Mouse (Mus musculus): ENCODE measurements around the gene Masp2.

Gene Masp2

DNA sequence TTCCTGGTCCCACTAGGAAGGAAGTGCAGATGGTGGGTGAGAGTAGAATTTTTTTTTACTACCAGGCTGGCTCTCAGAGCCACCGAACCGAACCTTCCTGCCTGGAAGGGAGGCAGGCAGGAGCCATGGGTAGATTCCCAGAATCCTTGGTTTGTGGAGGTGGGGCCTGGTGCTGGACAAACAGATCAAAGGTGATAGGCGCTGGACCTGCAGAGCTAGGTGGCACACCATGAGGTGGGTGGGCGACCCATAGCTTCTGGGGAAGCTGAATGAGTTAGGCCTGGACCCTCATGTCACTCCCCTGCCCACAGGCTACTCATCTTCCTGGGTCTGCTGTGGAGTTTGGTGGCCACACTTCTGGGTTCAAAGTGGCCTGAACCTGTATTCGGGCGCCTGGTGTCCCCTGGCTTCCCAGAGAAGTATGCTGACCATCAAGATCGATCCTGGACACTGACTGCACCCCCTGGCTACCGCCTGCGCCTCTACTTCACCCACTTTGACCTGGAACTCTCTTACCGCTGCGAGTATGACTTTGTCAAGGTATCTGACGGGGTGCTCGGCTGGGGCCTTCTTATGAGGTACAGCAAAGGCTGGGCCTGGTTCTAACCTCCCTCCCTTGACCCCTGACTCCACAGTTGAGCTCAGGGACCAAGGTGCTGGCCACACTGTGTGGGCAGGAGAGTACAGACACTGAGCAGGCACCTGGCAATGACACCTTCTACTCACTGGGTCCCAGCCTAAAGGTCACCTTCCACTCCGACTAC is at the start of gene Masp2:
TSS of gene Masp2 (plus strand) at position 198 of the 764 bp plus-strand sequence.
- no peak for DNase-seq

DNA sequence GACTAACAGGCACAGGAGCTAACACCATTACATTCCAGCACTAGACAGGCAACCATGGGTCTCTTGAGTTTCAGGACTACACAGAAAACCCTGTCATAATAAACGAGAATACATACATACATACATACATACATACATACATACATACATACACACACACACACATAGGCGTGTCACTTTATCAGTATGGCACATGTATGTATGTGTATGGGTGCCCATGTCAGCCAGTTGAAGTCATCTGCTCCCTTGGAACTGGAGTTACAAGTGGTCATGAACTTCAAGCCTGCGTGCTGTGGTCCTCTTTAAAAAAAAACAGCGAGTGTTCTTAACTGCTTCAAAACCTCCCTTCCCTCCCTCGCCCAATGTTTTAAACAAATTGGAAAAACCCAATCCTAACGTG is 44.6 kb upstream of the Masp2 start:
- no peak for DNase-seq

DNA sequence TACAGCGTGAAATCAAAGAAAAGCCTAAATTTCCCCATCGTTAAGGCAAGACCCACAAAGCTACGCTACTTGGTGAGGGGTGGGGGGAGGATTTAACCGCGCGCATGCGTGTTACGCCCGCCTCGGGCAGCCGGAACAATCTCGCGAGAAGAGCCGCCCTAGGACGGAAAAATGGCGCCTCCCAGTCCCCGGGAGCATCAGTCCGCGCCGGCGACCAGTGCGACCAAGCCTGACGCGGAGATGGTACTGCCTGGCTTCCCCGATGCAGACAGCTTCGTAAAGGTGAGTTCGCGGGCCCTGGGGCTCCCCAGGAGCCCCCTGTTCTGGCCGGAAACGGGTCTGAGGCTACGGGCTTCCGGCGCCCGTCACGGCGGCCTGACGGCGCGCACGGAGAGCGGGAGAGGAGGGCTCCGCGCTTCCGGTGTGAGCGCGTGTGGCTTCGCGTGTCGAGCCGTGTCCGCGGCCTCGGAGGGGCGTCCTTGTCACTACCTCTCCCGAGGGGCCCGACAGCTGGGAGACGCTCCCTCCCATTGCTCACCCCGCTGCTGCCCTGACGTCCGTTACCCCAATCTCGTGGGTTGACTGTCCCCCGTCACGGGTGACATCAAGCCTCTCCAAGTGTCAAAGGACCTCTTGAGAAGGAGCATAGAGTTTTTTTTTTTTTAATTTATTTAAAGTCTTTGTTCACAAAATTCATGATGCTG is 43.9 kb upstream of the Masp2 start, which contains the start of gene Exosc10:
TSS of gene Exosc10 (plus strand) at position 133 of the 704 bp plus-strand sequence.
- peak; percentile 92 for DNase-seq

GRCm38 (mm10) chr4:148562676-148563075 is 39.7 kb upstream of the Masp2 start:
- DNase-seq, result no peak

DNA sequence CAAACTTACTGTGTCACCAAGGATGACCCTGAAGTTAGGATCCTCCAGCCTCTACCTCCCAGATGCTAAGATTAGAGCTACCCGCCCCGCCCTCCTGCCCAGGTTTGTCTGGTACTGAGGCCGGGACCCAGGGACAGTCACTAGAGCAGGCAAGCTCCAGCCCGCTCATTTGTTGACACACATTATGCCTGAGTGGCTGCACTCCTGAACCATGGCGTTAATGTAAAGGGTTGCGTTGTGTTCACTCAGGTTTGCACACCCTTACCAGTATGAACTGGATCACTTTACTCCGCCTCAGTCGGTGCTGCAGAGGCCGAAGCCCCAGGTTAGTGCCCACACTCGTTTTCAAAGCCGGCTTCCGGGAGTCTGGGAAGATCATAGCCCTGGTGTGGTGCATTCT is 38.8 kb upstream of the Masp2 start:
- no peak for DNase-seq

GRCm38 (mm10) chr4:148570138-148570537 is 32.2 kb upstream of the Masp2 start:
- DNase-seq, result no peak

- DNase-seq, result no peak
Measured at GRCm38 (mm10) chr4:148570693-148571295, 31.6 kb upstream of the Masp2 start.

DNA sequence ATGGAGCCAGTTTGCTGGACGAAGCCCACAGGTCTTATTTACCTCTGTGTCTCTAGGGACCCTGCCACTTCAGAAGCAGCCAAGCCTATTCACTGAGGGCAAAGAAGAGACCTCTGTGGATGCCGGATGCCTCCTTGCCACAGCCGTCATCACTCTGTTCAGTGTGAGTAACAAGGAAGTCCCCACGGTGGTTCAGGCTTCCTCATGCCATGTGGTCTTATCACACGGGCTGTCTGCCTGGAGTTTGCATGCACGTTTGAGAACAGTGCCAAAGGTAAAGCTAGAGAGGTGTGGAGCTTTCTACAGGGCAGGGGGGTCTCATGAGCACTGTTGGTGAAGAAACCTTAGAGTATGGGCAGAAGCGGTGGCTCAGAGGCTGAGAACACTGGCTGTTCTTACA is 29.1 kb upstream of the Masp2 start:
- no peak for DNase-seq

DNA sequence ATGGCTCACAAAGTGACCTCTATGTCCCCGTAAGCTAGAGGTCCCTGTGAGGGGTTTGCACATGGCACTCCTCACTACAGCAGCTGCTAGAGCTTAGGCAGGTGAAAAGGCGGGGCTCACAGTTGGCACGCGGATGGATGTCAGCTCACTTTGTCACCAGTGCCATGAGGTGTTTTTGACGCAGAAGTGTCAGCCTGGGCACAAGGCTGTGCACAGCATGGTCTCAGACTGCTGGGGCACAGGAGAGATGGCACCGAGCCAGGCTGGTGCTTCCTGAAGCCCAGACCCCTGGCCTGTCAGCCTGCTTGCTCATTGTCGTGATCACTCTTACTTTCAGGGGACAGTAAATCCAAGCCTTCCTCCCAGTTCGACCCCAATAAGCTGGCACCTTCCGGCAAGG is 21.6 kb upstream of the Masp2 start:
- no peak for DNase-seq

DNA sequence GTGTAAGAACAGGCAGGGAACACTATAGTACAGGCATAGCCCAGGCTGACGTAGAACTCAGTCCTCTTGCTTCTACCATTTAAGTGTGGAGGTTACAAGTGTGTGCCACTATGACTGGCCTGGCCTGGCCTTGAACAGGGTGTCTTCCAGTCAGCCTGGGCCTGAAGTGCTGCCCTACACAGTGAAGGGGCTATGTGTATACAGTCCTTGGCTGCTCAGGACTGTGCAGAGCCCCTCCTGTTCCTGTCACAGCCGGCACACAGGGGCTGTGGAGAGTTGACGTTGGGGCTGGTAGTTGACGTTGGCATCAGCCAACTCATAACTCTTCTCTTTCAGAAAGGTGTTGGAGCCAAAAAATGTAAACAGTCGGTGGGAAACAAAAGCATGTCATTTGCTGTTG is 20.9 kb upstream of the Masp2 start:
- DNase-seq, result no peak

GRCm38 (mm10) chr4:148583257-148583656 is 19.1 kb upstream of the Masp2 start:
- no peak for DNase-seq

DNA sequence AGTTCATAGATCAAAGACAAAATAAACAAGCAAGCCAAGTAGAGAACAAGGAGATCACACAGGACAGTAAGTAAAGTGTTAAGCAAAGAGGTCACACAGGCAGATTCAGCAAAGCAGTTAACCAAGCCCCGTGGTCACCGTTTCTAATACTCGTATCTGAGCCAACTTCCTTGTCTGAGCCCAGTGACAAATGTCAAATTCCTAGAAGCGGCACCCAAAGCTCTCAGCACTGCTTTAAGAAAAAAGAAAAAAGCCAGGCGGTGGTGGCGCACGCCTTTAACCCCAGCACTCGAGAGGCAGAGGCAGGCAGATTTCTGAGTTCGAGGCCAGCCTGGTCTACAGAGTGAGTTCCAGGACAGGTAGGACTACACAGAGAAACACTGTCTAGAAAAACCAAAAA is 15.7 kb upstream of the Masp2 start:
- no peak for DNase-seq

- DNase-seq, result no peak
Measured at GRCm38 (mm10) chr4:148588793-148589192, 13.6 kb upstream of the Masp2 start.

DNA sequence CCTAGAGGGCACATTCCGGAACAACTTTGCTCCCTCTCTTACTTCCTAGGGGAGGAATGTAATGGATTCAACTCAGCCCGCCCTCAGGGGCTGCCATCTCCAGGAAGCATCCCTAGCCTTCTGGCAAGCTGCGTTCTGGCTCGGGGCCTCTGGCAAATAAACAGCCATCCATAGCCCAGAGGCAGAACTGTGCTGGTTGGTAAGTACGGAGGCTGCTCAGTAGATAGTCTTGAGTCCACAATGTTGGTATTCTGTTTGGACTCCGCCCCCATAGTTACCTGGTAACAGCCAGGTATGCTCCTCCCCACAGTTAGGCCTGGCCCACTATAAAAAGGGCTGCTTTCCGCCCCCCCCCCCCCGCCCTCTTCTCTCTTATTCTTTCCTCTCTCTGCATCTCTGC is 12.8 kb upstream of the Masp2 start:
- DNase-seq, result peak; percentile 51

GRCm38 (mm10) chr4:148590421-148591170 is 11.8 kb upstream of the Masp2 start:
- DNase-seq, result no peak

- DNase-seq, result peak; percentile 99
Measured at GRCm38 (mm10) chr4:148591171-148591630, 11.2 kb upstream of the Masp2 start, which contains the start of gene Srm. Srm (plus strand) TSS chr4:148591503.

GRCm38 (mm10) chr4:148591637-148592380 is 10.5 kb upstream of the Masp2 start:
- DNase-seq, result no peak

DNA sequence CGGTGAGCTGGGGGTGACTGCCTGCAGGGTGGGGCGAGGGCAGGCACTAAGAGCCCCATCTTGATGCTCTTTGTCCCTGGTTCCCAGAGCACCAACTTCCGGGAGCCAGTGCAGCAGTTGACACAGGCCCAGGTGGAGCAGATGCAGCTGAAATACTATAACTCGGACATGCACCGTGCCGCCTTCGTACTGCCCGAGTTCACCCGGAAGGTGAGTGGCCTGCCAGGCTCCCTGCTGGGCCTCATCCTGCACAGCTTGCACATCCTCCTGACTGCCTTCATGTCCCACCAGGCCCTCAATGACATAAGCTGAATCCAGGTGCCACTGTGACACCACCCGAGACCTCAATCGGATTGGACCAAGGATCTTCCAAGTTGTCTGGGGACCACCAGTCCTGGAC is 8.4 kb upstream of the Masp2 start:
- DNase-seq, result no peak

- DNase-seq, result no peak
Measured at GRCm38 (mm10) chr4:148595916-148596315, 6.4 kb upstream of the Masp2 start.

DNA sequence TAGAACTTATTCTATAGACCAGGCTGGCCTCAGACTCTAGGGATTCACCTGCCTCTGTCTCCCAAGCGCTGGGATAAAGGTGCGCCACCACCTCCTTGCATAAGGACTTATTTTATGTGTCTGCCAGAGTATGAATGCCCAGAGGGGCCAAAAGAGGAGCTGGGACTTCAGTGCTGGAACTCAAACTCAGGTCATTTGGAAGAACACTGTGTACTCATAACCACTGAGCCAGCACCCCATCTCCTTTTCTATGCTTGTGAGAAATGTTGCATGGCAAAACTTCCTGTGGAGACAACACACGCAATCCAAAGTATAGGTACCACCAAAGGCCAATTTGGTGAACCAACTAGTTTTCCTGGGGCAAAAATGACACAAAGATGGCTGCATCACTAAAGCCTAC is 5.6 kb upstream of the Masp2 start:
- DNase-seq, result no peak

GRCm38 (mm10) chr4:148598826-148599225 is 3.5 kb upstream of the Masp2 start:
- DNase-seq, result no peak

DNA sequence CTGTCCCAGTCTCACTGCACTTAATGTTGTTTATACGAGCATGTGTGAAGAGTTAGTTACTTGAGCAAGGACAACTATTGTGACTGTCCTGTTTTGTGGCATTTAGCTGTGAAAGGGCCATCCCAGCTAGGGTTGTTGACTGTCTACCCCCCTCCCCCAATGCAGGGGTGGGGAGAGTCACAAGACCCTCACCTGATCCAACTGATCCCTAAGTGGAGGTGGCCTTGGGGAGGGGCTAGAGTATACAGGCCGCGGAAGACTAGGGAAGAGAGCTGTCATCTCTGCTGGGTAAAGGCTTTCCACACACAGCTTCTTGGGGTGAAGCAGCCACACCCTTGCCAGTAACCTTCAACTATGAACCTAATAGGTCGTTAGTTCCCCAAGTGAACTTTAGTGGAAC is 2.0 kb upstream of the Masp2 start:
- no peak for DNase-seq
